Mouse (Mus musculus): ENCODE results near the gene Fuca2. TPM values are rescaled to one million over a fixed set of nuclear protein-coding genes. Genes with fewer than 3 reads are reported as not detected.
"Not testable (repeated sequence)": the region's sequence is repeated elsewhere in the genome, so short reads cannot be mapped to it uniquely, and the experiment has no call there.

The Fuca2 gene
- 87.8 and 103 TPM in 2 replicates for polyA plus RNA-seq (2014; fragmentation: Nextera tagmentation; extraction: Ambion mirVana)

DNA sequence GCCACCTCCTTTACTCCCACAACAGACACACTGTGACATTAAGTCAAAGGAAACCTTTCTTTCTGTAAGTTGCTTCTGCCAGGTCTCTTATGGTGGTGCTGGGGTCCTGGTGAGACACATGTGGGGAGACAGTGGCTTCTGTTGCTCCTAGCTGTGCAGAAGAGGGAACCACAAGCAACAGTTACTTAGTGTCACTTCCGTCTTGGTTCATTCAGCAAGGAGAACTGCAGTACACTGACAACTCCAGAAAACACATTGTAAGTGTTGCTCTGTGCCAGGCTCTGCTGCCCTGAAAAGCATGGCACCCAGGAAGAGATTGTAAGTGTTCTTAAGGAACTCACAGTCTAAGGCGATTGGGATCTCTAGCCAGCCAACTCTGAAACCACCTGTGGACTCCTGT lies at the start of gene Fuca2:
Fuca2 (plus strand) TSS at position 210 of the 400 bp plus-strand sequence.
- peaks cover 15 to 29% of the 10 kb centered on the region in 2 experiments for H3K4me1 ChIP-seq (ENCODE audit: control insufficient read depth in 2 of 2, insufficient read depth in 2 of 2, low read length in 2 of 2)
- H3K27me3 ChIP-seq (ENCODE audit: control insufficient read depth, insufficient read depth, low read length), result no peaks in the 10 kb centered on the region
- no peak within 1 kb of the TSS for H3K4me3 ChIP-seq (ENCODE audit: control insufficient read depth in 1 of 2, insufficient read depth in 1 of 2, low read depth in 1 of 2, low read length in 2 of 2)
- H3K36me3 ChIP-seq (ENCODE audit: control insufficient read depth, insufficient read depth, low read length), result peaks cover 10% of the 10 kb centered on the region
- no peak within 1 kb of the TSS for H3K4me2 ChIP-seq (ENCODE audit: low read length)
- no peak for ATAC-seq (ENCODE audit: insufficient number of reproducible peaks, insufficient read depth, low FRiP score, low read depth)
- no peaks in the 10 kb centered on the region for H3K9me3 ChIP-seq (ENCODE audit: control insufficient read depth, low read length)
- 89% methylated on average over 2 of the region's 2 CpGs for WGBS
- H3K27ac ChIP-seq (replicated peaks in 1 of 2; ENCODE audit: control insufficient read depth in 1 of 2, insufficient read depth in 1 of 2, low read depth in 2 of 2, low read length in 2 of 2), result no peak within 1 kb of the TSS
- 0 out of 2 replicates have a peak within 1 kb of the TSS, but pooled peaks have one; percentile 76 for H3K9ac ChIP-seq (ENCODE audit: low read length)

DNA sequence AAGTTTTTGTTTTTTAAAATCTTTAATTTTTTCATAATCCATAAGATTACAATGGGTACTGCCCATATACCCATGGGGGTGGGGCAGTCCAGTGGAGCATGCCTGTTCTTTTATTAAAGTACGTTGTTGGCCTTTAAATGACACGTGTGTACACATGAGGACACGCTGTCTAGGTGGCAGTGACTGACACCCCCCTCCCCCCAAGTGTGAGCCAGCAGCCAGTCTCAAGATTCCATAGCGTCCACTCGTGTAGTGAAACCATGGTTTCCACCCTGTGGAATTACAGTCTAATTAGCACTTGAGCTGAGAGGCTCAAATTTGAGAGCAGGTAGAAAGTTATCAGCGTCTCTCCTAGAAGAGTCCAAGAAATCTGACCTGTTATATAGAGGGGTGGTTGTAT lies 47.7 kb upstream of the Fuca2 start:
- no peaks in the 10 kb centered on the region for H3K27me3 ChIP-seq (ENCODE audit: control insufficient read depth, insufficient read depth, low read length)
- H3K9me3 ChIP-seq (ENCODE audit: control insufficient read depth, low read length), result no peaks in the 10 kb centered on the region
- ATAC-seq (ENCODE audit: insufficient number of reproducible peaks, insufficient read depth, low FRiP score, low read depth), result no peak
- H3K36me3 ChIP-seq (ENCODE audit: control insufficient read depth, insufficient read depth, low read length), result no peaks in the 10 kb centered on the region
- H3K4me2 ChIP-seq (ENCODE audit: low read length), result no peak overlapping the region
- H3K4me3 ChIP-seq (ENCODE audit: control insufficient read depth in 1 of 2, insufficient read depth in 1 of 2, low read depth in 1 of 2, low read length in 2 of 2), result no peak overlapping the region
- H3K9ac ChIP-seq (ENCODE audit: low read length), result no peak overlapping the region
- WGBS, result 82% methylated on average over 6 of the region's 6 CpGs
- H3K4me1 ChIP-seq (ENCODE audit: control insufficient read depth in 2 of 2, insufficient read depth in 2 of 2, low read length in 2 of 2), result peaks cover 6 to 18% of the 10 kb centered on the region in 2 experiments
- H3K27ac ChIP-seq (replicated peaks in 1 of 2; ENCODE audit: control insufficient read depth in 1 of 2, insufficient read depth in 1 of 2, low read depth in 2 of 2, low read length in 2 of 2), result no peak overlapping the region

DNA sequence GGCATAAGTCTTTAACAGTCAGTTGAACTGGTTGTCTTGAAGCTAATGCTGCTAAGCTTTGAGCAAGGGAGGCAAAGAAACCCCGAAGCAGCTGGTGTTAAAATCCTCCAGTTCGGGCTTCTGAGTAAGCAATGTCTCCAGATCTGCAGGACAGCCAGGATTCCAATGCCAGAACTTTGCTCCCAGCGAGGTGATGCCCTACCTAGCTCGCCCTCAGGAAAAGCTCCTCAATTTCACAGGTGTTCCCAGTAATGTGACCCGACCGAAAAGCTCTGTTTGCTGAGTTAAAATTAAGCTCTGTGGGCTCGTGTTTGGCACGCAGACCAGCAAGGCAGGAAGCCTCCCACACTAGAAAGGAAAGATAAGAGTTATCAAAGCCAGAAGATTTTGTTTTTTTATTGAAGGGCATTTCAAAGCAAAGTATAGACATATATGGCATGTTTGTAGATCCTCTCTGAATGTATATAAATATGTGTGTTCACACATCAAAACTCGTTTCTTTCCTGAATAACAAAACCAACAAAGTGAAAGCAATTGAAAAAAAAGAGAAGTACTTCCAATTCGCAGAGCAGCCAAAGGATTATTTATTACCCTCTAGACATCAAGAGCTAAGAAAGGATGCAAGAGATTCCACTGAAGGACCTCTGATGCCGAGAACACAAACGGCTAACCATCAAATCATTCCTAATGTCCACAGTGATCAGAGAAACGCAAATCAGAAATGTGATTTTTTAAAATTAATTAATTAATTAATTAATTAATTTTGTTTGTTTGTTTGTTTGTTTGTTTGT lies 45.9 kb upstream of the Fuca2 start:
- Histone ChIP-seq H3K4me2 (ENCODE audit: low read length) (no peak overlapping the region), H3K9ac (ENCODE audit: low read length) (no peak overlapping the region), H3K27me3 (ENCODE audit: control insufficient read depth, insufficient read depth, low read length) (no peaks in the 10 kb centered on the region), H3K9me3 (ENCODE audit: control insufficient read depth, low read length) (no peaks in the 10 kb centered on the region), H3K27ac (replicated peaks in 1 of 2; ENCODE audit: control insufficient read depth in 1 of 2, insufficient read depth in 1 of 2, low read depth in 2 of 2, low read length in 2 of 2) (no peak overlapping the region), H3K36me3 (ENCODE audit: control insufficient read depth, insufficient read depth, low read length) (no peaks in the 10 kb centered on the region), H3K4me1 (ENCODE audit: control insufficient read depth in 2 of 2, insufficient read depth in 2 of 2, low read length in 2 of 2) (peaks cover 3 to 6% of the 10 kb centered on the region in 2 experiments; a peak in 2 of 4 replicates), H3K4me3 (ENCODE audit: control insufficient read depth in 1 of 2, insufficient read depth in 1 of 2, low read depth in 1 of 2, low read length in 2 of 2) (no peak overlapping the region)
- no peak for ATAC-seq (ENCODE audit: insufficient number of reproducible peaks, insufficient read depth, low FRiP score, low read depth)
- 66% methylated on average over 13 of the region's 13 CpGs for WGBS

DNA sequence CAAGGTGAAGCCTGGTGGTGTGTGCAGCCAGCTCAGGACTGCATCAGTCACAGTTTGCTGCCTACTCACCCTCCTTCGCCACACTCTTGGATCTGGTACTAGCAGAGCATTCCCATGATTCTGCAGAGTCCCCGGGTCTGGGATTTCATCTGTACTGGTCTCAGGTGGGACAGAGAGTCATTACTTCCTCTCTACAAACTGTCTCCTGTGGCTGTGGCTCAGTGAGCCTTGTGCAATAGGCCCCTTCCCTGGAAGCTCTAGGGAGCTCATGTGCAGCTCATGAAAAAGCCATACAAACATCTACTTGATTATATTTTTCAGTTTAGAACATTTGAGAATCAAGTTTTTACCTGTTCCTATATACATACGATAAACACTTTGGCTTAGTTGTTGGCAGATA lies 35.0 kb upstream of the Fuca2 start:
- not testable (repeated sequence) for H3K4me3 ChIP-seq (ENCODE audit: control insufficient read depth in 1 of 2, insufficient read depth in 1 of 2, low read depth in 1 of 2, low read length in 2 of 2); H3K9me3 ChIP-seq (ENCODE audit: control insufficient read depth, low read length); H3K9ac ChIP-seq (ENCODE audit: low read length); H3K27ac ChIP-seq (replicated peaks in 1 of 2; ENCODE audit: control insufficient read depth in 1 of 2, insufficient read depth in 1 of 2, low read depth in 2 of 2, low read length in 2 of 2); ATAC-seq (ENCODE audit: insufficient number of reproducible peaks, insufficient read depth, low FRiP score, low read depth); H3K36me3 ChIP-seq (ENCODE audit: control insufficient read depth, insufficient read depth, low read length); H3K4me2 ChIP-seq (ENCODE audit: low read length); H3K4me1 ChIP-seq (ENCODE audit: control insufficient read depth in 2 of 2, insufficient read depth in 2 of 2, low read length in 2 of 2); H3K27me3 ChIP-seq (ENCODE audit: control insufficient read depth, insufficient read depth, low read length)
- 79% methylated on average over 3 of the region's 3 CpGs for WGBS

DNA sequence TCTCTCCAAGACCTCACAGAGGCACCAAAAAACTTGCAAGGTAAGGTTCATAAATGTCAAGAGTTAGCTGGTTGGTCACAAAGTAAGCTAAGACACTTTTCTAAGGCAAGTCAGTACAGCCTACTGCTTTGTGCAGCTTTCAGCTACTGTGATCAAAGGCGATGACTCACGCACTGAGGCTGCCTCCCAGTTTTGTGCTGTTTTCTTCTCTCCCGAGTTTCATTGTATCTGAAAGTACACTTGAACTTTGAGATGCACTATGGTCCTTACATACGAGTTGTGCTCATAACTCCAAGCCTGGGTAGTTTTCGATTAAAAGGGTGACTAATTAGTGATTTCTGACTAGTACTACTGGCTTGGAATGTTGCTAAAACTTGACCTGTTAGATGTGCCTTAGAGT lies 32.4 kb upstream of the Fuca2 start:
- no peak for ATAC-seq (ENCODE audit: insufficient number of reproducible peaks, insufficient read depth, low FRiP score, low read depth)
- 65% methylated on average over 5 of the region's 5 CpGs for WGBS
- H3K9me3 ChIP-seq (ENCODE audit: control insufficient read depth, low read length), result no peaks in the 10 kb centered on the region
- no peak overlapping the region for H3K27ac ChIP-seq (replicated peaks in 1 of 2; ENCODE audit: control insufficient read depth in 1 of 2, insufficient read depth in 1 of 2, low read depth in 2 of 2, low read length in 2 of 2)
- H3K9ac ChIP-seq (ENCODE audit: low read length), result no peak overlapping the region
- no peak overlapping the region for H3K4me3 ChIP-seq (ENCODE audit: control insufficient read depth in 1 of 2, insufficient read depth in 1 of 2, low read depth in 1 of 2, low read length in 2 of 2)
- H3K4me1 ChIP-seq (ENCODE audit: control insufficient read depth in 2 of 2, insufficient read depth in 2 of 2, low read length in 2 of 2), result peaks cover 0 to 8% of the 10 kb centered on the region in 2 experiments; a peak in 1 of 4 replicates
- H3K36me3 ChIP-seq (ENCODE audit: control insufficient read depth, insufficient read depth, low read length), result no peaks in the 10 kb centered on the region
- no peak overlapping the region for H3K4me2 ChIP-seq (ENCODE audit: low read length)
- no peaks in the 10 kb centered on the region; the same call in 1 of the 2 replicates for H3K27me3 ChIP-seq (ENCODE audit: control insufficient read depth, insufficient read depth, low read length)

DNA sequence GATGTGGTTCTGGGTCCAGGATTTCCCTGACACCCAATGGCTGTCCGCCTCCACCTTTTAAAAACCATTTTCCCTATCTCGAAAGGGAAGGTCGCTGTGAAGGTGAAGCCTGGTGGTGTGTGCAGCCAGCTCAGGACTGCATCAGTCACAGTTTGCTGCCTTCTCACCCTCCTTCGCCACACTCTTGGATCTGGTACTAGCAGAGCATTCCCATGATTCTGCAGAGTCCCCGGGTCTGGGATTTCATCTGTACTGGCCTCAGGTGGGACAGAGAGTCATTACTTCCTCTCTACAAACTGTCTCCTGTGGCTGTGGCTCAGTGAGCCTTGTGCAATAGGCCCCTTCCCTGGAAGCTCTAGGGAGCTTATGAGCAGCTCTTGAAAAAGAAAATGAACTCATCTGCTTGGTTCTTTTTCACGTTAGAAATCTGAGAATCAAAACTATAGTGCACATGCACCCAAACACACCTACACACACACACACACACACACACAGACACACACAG lies 31.3 kb upstream of the Fuca2 start:
- H3K9ac ChIP-seq (ENCODE audit: low read length), result not testable (repeated sequence)
- 60% methylated on average over 6 of the region's 6 CpGs for WGBS

DNA sequence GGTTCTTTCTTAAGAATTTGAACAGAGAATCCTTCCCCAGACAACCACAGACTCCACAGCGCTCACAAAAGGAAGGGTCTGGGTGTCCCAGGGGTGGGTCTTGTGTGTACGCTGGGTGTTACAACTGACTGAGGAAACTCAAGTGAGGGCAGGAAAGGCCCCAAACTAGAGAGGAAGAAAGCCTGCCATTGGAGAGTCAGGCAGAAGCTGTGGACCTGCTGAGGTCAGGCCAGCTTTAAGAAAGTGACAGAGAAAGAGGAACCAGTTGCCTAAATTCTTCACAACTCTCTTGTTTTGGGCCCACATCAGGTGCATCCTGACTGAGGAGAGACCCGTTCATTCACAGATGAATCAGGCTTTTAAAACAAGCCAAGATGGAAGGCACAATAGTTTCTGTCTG lies 29.1 kb upstream of the Fuca2 start:
- Histone ChIP-seq H3K9me3 (ENCODE audit: control insufficient read depth, low read length) (no peaks in the 10 kb centered on the region), H3K4me3 (ENCODE audit: control insufficient read depth in 1 of 2, insufficient read depth in 1 of 2, low read depth in 1 of 2, low read length in 2 of 2) (no peak overlapping the region), H3K36me3 (ENCODE audit: control insufficient read depth, insufficient read depth, low read length) (no peaks in the 10 kb centered on the region), H3K4me1 (ENCODE audit: control insufficient read depth in 2 of 2, insufficient read depth in 2 of 2, low read length in 2 of 2) (peaks cover 9 to 22% of the 10 kb centered on the region in 2 experiments; a peak in 2 of 4 replicates), H3K4me2 (ENCODE audit: low read length) (no peak overlapping the region), H3K27me3 (ENCODE audit: control insufficient read depth, insufficient read depth, low read length) (peaks cover 8% of the 10 kb centered on the region; the same call in 1 of the 2 replicates), H3K9ac (ENCODE audit: low read length) (no peak overlapping the region), H3K27ac (replicated peaks in 1 of 2; ENCODE audit: control insufficient read depth in 1 of 2, insufficient read depth in 1 of 2, low read depth in 2 of 2, low read length in 2 of 2) (no peak overlapping the region)
- 87% methylated on average over 3 of the region's 3 CpGs for WGBS
- no peak for ATAC-seq (ENCODE audit: insufficient number of reproducible peaks, insufficient read depth, low FRiP score, low read depth)

More for the DNA sequence above, 31.3 kb upstream of the Fuca2 start:
- H3K4me3 ChIP-seq (ENCODE audit: control insufficient read depth in 1 of 2, insufficient read depth in 1 of 2, low read depth in 1 of 2, low read length in 2 of 2); H3K27me3 ChIP-seq (ENCODE audit: control insufficient read depth, insufficient read depth, low read length); H3K36me3 ChIP-seq (ENCODE audit: control insufficient read depth, insufficient read depth, low read length); H3K27ac ChIP-seq (replicated peaks in 1 of 2; ENCODE audit: control insufficient read depth in 1 of 2, insufficient read depth in 1 of 2, low read depth in 2 of 2, low read length in 2 of 2); H3K4me2 ChIP-seq (ENCODE audit: low read length); ATAC-seq (ENCODE audit: insufficient number of reproducible peaks, insufficient read depth, low FRiP score, low read depth); H3K9me3 ChIP-seq (ENCODE audit: control insufficient read depth, low read length); H3K4me1 ChIP-seq (ENCODE audit: control insufficient read depth in 2 of 2, insufficient read depth in 2 of 2, low read length in 2 of 2): not testable (repeated sequence)
